Mouse (Mus musculus): Measurements from ENCODE around the gene Slc6a11.

DNA sequence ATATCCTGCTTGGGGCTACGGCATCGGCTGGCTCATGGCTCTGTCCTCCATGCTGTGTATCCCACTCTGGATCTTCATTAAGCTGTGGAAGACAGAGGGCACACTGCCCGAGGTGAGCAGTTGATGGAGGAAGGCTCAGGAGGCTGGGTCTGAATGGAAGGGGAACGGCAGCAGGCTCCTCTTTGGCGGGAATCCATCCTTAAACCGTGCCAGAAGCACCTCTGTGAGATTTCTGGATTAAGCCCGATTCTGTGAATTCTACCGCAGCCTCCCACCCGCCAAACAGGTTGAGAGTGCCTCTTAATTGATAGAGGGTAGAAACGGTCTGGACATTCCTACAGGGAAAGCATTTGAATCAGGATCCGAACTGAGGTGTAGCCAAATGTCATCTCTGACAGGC lies 114.6 kb downstream of the Slc6a11 start:
- TF ChIP-seq CTCF (IDR thresholded peaks at IDR 0.05) (no peak), EP300 (IDR thresholded peaks at IDR 0.05) (no peak)

All from lung, postnatal 0 days (tissue).